Mouse (Mus musculus) spleen, adult 2 months (tissue): ENCODE data around the gene Slc34a1.

Experiments
- CTCF ChIP-seq: fragments of 200-500 bp; IDR thresholded peaks from 2 replicates; pipeline ENCODE4 v1.5.1; 2011; ENCODE audit warnings: mild to moderate bottlenecking, inconsistent platforms; ENCODE audit not compliant: insufficient read depth, insufficient read length, insufficient replicate concordance; ENCODE audit errors: extremely low read depth
- POLR2A ChIP-seq: fragments of 200-500 bp; IDR thresholded peaks from 2 replicates; pipeline ENCODE4 v1.6.1; 2011; ENCODE audit warnings: low read depth, low read length, inconsistent platforms

- TF ChIP-seq CTCF = no peak
- no peak for TF ChIP-seq POLR2A
Observed at GRCm38 (mm10) chr13:55429226-55429888, 31.4 kb downstream of the Slc34a1 start.
